Mouse (Mus musculus) bone marrow, adult 2 months (tissue): ENCODE data around the gene Mlx.

Experiments
- CTCF ChIP-seq: fragments of 200-500 bp; IDR thresholded peaks from 2 replicates; pipeline ENCODE4 v1.5.1; 2011; ENCODE audit warnings: low read length, control low read depth; ENCODE audit not compliant: control insufficient read depth, insufficient read depth
- POLR2A ChIP-seq: fragments of 200-500 bp; IDR thresholded peaks from 2 replicates; pipeline ENCODE4 v1.6.1; 2011; ENCODE audit warnings: low read depth, mild to moderate bottlenecking, control low read depth, low read length, borderline replicate concordance; ENCODE audit not compliant: control insufficient read depth

DNA sequence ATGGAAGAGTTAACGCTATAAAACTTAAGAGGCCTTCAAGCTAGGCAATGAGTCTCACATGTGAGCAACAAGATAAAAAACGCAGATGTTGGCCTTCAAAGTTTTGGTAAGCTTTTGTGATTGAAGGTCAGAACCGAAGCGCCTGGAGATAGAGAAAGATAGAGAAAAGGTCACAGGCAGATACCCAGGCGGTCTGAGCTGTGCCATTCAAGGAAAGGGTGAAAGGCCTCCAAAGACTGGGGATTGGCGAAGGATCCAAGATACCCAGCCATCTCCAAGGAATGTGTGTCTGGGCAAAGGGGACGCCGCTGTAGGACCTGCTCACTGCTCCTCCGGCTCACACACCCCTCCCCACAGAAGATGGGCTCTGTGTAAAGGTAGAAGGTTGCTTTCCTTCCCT, 22.1 kb upstream of the Mlx start:
- no peak for TF ChIP-seq POLR2A
- TF ChIP-seq CTCF = no peak
